Mouse (Mus musculus): ENCODE data around the gene Efhc1. TPM values are rescaled to one million over a fixed set of nuclear protein-coding genes. Genes with fewer than 3 reads are reported as not detected.

Efhc1 gene
- polyA plus RNA-seq, 1 experiment from 2014 or later = 2.0 TPM

DNA sequence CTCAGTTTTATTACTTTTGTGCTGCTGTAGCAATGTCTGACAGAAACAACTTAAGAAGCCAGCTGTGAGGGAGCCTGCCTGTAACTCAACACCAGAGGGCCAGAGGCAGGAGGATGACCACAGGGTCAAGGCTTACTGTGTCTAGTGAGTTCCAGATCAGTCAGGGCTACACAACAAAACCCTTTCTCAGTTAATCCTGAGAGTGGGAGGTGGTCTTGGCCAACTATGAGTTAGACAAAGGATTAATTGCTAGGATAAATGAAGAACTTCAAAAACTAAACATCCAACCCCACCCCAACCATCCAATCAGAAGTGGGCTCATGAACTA lies 82.3 kb downstream of the Efhc1 start:
- Histone ChIP-seq H3K27me3 (ENCODE audit: control insufficient read depth, insufficient read depth, low read depth, low read length) (no peaks in the 10 kb centered on the region), H3K4me3 (ENCODE audit: low read depth, low read length) (no peak overlapping the region), H3K36me3 (ENCODE audit: control insufficient read depth, insufficient read depth, low read length) (no peaks in the 10 kb centered on the region), H3K4me1 (ENCODE audit: control insufficient read depth, insufficient read depth, low read length) (no peaks in the 10 kb centered on the region), H3K9ac (ENCODE audit: low read depth, low read length) (no peak overlapping the region), H3K9me3 (replicated peaks; ENCODE audit: control insufficient read depth, low read length, poor library complexity, severe bottlenecking) (0 out of 2 replicates have a peak, but pooled peaks cover 2% of the 10 kb centered on the region), H3K27ac (ENCODE audit: low read length) (no peak overlapping the region), H3K4me2 (ENCODE audit: low read length) (no peak overlapping the region)
- ATAC-seq = no peak

DNA sequence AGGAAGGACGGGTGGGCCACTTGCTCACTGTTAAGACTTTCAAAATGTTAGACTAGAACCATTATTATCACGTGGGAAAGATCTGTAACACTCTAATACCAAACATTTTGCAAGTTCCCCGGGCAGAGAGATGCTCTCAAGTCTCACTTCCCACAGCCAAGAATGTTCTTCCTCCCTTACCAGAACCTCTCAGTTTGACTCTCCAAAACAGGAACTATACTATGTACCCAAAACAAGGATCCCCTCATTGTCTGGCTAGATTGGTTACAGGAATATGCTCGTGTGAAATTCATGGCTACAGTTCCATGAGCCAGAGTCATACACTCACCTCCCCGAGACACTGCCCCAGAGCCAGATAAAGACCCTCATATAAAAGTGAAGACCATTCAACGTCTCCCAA lies 84.5 kb downstream of the Efhc1 start:
- Histone ChIP-seq H3K9me3 (replicated peaks; ENCODE audit: control insufficient read depth, low read length, poor library complexity, severe bottlenecking) (no peaks in the 10 kb centered on the region), H3K27me3 (ENCODE audit: control insufficient read depth, insufficient read depth, low read depth, low read length) (no peaks in the 10 kb centered on the region), H3K4me3 (ENCODE audit: low read depth, low read length) (no peak overlapping the region), H3K9ac (ENCODE audit: low read depth, low read length) (no peak overlapping the region), H3K36me3 (ENCODE audit: control insufficient read depth, insufficient read depth, low read length) (no peaks in the 10 kb centered on the region), H3K4me2 (ENCODE audit: low read length) (no peak overlapping the region), H3K27ac (ENCODE audit: low read length) (no peak overlapping the region), H3K4me1 (ENCODE audit: control insufficient read depth, insufficient read depth, low read length) (no peaks in the 10 kb centered on the region)
- no peak for ATAC-seq
- 84% methylated on average over 6 of the region's 6 CpGs for WGBS

DNA sequence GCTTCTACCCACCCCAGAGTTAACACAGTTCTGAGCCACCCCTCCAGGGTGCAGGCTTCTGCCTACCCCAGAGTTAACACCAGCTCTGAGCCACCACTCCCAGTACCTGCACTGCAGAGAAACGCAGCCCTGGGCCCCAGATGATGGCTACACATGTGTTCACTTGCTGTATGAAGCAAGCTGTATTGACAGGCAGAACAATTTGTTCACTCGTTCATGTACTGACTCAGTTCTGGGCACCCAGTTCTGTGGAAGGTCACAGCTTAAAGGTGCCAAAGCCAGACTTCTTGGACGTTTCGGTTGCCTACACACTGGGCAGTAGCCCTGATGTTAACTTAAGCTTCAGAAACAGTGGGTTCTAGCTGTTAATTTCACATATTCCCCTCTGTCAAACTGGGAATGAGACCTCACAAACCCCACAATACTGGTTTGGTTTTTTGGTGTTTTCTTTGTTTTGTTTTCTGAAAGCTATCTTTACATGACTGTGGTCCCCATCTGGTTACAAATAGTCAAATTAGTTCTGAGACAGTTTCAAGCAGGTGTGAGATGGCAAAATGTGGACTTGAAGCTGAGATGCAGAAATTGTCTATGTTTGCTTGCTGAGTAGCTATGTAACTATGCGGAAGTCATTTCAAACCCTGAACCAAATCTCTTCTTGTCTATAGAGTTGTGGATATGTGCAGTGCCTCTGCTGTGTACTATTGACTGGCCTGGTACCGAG lies 86.6 kb downstream of the Efhc1 start:
- no peak overlapping the region for H3K4me2 ChIP-seq (ENCODE audit: low read length)
- H3K27ac ChIP-seq (ENCODE audit: low read length) = no peak overlapping the region
- no peaks in the 10 kb centered on the region for H3K36me3 ChIP-seq (ENCODE audit: control insufficient read depth, insufficient read depth, low read length)
- no peaks in the 10 kb centered on the region for H3K9me3 ChIP-seq (replicated peaks; ENCODE audit: control insufficient read depth, low read length, poor library complexity, severe bottlenecking)
- H3K9ac ChIP-seq (ENCODE audit: low read depth, low read length) = no peak overlapping the region
- H3K27me3 ChIP-seq (ENCODE audit: control insufficient read depth, insufficient read depth, low read depth, low read length) = no peaks in the 10 kb centered on the region
- no peak overlapping the region for H3K4me3 ChIP-seq (ENCODE audit: low read depth, low read length)
- ATAC-seq = no peak
- no peaks in the 10 kb centered on the region for H3K4me1 ChIP-seq (ENCODE audit: control insufficient read depth, insufficient read depth, low read length)
- WGBS = 89% methylated on average over 6 of the region's 6 CpGs

DNA sequence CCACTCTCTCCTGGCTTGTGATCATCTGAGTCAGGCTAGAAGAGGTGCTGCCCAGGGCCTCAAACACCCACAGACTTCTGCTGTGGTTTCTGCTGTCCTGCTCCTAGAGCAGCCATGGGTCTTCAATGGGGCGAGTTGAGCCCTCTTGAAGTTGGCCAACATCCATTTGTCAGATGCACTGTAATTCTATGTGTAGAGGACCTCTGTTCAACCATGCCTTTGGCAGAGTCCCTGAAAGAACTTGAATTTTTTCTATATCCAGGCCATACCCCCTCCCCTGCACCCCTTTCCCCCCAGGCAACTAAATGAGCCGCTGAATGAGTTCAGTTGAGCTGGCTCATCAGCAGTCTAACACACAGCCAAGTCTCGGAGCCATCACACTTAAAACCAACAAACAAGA lies 88.1 kb downstream of the Efhc1 start:
- H3K9ac ChIP-seq (ENCODE audit: low read depth, low read length) = no peak overlapping the region
- no peak overlapping the region for H3K4me2 ChIP-seq (ENCODE audit: low read length)
- H3K4me3 ChIP-seq (ENCODE audit: low read depth, low read length) = no peak overlapping the region
- H3K27me3 ChIP-seq (ENCODE audit: control insufficient read depth, insufficient read depth, low read depth, low read length) = no peaks in the 10 kb centered on the region
- ATAC-seq = no peak
- no peaks in the 10 kb centered on the region for H3K9me3 ChIP-seq (replicated peaks; ENCODE audit: control insufficient read depth, low read length, poor library complexity, severe bottlenecking)
- 86% methylated on average over 3 of the region's 3 CpGs for WGBS
- no peak overlapping the region for H3K27ac ChIP-seq (ENCODE audit: low read length)
- H3K36me3 ChIP-seq (ENCODE audit: control insufficient read depth, insufficient read depth, low read length) = no peaks in the 10 kb centered on the region
- H3K4me1 ChIP-seq (ENCODE audit: control insufficient read depth, insufficient read depth, low read length) = no peaks in the 10 kb centered on the region

DNA sequence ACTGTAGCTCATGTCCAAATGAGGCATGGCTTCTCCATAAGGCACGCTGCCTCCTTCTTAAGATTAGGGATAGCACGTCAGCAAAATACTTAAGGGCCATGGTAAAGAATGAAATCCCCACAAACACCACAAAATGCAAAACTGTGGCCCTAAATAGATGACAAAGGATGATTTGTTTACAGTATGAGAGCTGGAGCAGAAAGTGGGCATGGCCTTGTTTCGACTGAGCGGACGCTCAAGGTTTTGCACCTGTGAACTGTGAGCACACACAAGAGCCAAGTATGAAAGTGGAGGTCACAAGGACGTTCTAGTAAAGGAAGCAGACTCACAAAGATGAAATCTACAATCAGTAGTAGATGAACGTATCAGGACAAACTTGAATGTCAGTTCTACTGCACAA lies 88.7 kb downstream of the Efhc1 start:
- H3K36me3 ChIP-seq (ENCODE audit: control insufficient read depth, insufficient read depth, low read length) = no peaks in the 10 kb centered on the region
- no peak overlapping the region for H3K4me3 ChIP-seq (ENCODE audit: low read depth, low read length)
- 91% methylated on average over 7 of the region's 7 CpGs for WGBS
- no peak overlapping the region for H3K27ac ChIP-seq (ENCODE audit: low read length)
- H3K4me2 ChIP-seq (ENCODE audit: low read length) = no peak overlapping the region
- no peak for ATAC-seq
- no peaks in the 10 kb centered on the region for H3K27me3 ChIP-seq (ENCODE audit: control insufficient read depth, insufficient read depth, low read depth, low read length)
- H3K9me3 ChIP-seq (replicated peaks; ENCODE audit: control insufficient read depth, low read length, poor library complexity, severe bottlenecking) = no peaks in the 10 kb centered on the region
- no peaks in the 10 kb centered on the region for H3K4me1 ChIP-seq (ENCODE audit: control insufficient read depth, insufficient read depth, low read length)
- H3K9ac ChIP-seq (ENCODE audit: low read depth, low read length) = no peak overlapping the region

Other genes with a start within 250 kb of the Efhc1 start
- gene Il17a, start 220.7 kb upstream of the Efhc1 start, polyA plus RNA-seq (2015; fragmentation: Nextera tagmentation; extraction: Ambion mirVana) = not detected in 2 replicates
- not detected in 2 replicates for gene Il17f, start 161.0 kb upstream of the Efhc1 start, polyA plus RNA-seq (2015; fragmentation: Nextera tagmentation; extraction: Ambion mirVana)
- 12.2 and 19.0 TPM in 2 replicates for gene Mcm3, start 131.3 kb upstream of the Efhc1 start, polyA plus RNA-seq (2015; fragmentation: Nextera tagmentation; extraction: Ambion mirVana)
- gene Paqr8, start 61.0 kb upstream of the Efhc1 start, polyA plus RNA-seq (2015; fragmentation: Nextera tagmentation; extraction: Ambion mirVana) = 33.7 and 34.1 TPM in 2 replicates
- gene Tram2, start 127.6 kb downstream of the Efhc1 start, polyA plus RNA-seq (2015; fragmentation: Nextera tagmentation; extraction: Ambion mirVana) = 2.0 TPM in 2 replicates

Data from midbrain, embryonic 16.5 days (tissue).